Mouse (Mus musculus) megakaryocyte-erythroid progenitor cell, adult 5 weeks (primary cell): Measurements from ENCODE around the gene Blvra. TPM values are rescaled to one million over a fixed set of nuclear protein-coding genes. Genes with fewer than 3 reads are reported as not detected.

Experiments
- polyA plus RNA-seq: library from polyadenylated mRNA; stranded (reverse); fragments of >175 nt; gene quantifications from 2 replicates; pipeline ENCODE4 v1.2.3, GENCODE M21; 2012

Gene Blvra
- polyA plus RNA-seq: 3.8 and 4.6 TPM in 2 replicates

GRCm38 (mm10) chr2:127070435-127070841 is at the start of gene Blvra:
Blvra (plus strand) TSS chr2:127070665.

GRCm38 (mm10) chr2:127133621-127134461 is 63.4 kb downstream of the Blvra start, which contains the start of gene Ncaph:
Ncaph (minus strand) TSS chr2:127133954.

GRCm38 (mm10) chr2:127143158-127144063 is 72.9 kb downstream of the Blvra start, which contains the start of gene Itpripl1:
Itpripl1 (minus strand) TSS chr2:127143442.

Other genes starting within 250 kb of the Blvra start
- gene Trpm7, start 194.4 kb upstream of the Blvra start, polyA plus RNA-seq: 8.8 and 10.8 TPM in 2 replicates
- gene Sppl2a, start 137.4 kb upstream of the Blvra start, polyA plus RNA-seq: 4.4 and 4.8 TPM in 2 replicates
- 2.9 and 3.4 TPM in 2 replicates for gene Ap4e1, start 61.9 kb upstream of the Blvra start, polyA plus RNA-seq
- 7.2 and 8.2 TPM in 2 replicates for gene Ncaph, start 63.3 kb downstream of the Blvra start, polyA plus RNA-seq
- 4.7 and 7.2 TPM in 2 replicates for gene Itpripl1, start 72.8 kb downstream of the Blvra start, polyA plus RNA-seq
- 0.28 and 0.38 TPM in 2 replicates for gene 1810024B03Rik, start 137.6 kb downstream of the Blvra start, polyA plus RNA-seq
- gene Snrnp200, start 137.7 kb downstream of the Blvra start, polyA plus RNA-seq: 11.1 and 17.5 TPM in 2 replicates
- 6.8 and 8.0 TPM in 2 replicates for gene Ciao1, start 177.2 kb downstream of the Blvra start, polyA plus RNA-seq
- gene Tmem127, start 177.2 kb downstream of the Blvra start, polyA plus RNA-seq: 17.3 and 18.4 TPM in 2 replicates
- gene Stard7, start 199.6 kb downstream of the Blvra start, polyA plus RNA-seq: 37.9 and 38.4 TPM in 2 replicates